Mouse (Mus musculus): ENCODE data around the gene Plxnd1.

GRCm38 (mm10) chr6:115982889-115983288 lies 11.9 kb downstream of the Plxnd1 start:
- TF ChIP-seq CTCF (IDR thresholded peaks at IDR 0.05; ENCODE audit: control insufficient read depth, insufficient read depth, insufficient replicate concordance, low read depth, low read length) = no peak
- TF ChIP-seq POLR2A (IDR thresholded peaks at IDR 0.05; ENCODE audit: control insufficient read depth, low read depth, low read length) = no peak

All from testis, adult 2 months (tissue).